Mouse (Mus musculus) liver, embryonic 14.5 days (tissue): ENCODE measurements at regions not wholly inside any gene's neighbourhood (a gene's known extent, or its start where the extent isn't known, plus 50 kb on each side); places are given as distances from the start of the nearest gene placed in this dataset.

Source experiments
- CTCF ChIP-seq: IDR thresholded peaks from 2 replicates; pipeline ENCODE4 v1.5.1; 2016; ENCODE audit warnings: antibody characterized with exemption, low read depth, control low read depth
- EP300 ChIP-seq: IDR thresholded peaks from 2 replicates; pipeline ENCODE4 v1.6.1; 2016; ENCODE audit warnings: antibody characterized with exemption, low read depth

GRCm38 (mm10) chr13:26312246-26313010, 457.5 kb downstream of the Hdgfl1 start:
- no peak for TF ChIP-seq EP300
- no peak for TF ChIP-seq CTCF
